Mouse (Mus musculus): ENCODE data around the gene Crybg2. TPM values are rescaled to one million over a fixed set of nuclear protein-coding genes. Genes with fewer than 3 reads are reported as not detected.

The Crybg2 gene
- 0.97 and 1.1 TPM in 2 replicates for polyA plus RNA-seq (2015; fragmentation: Nextera tagmentation; extraction: Ambion mirVana)

- no peak within 1 kb of the TSS for H3K9ac ChIP-seq (replicated peaks)
- H3K36me3 ChIP-seq: no peaks in the 10 kb centered on the region
- H3K4me3 ChIP-seq (replicated peaks): no peak within 1 kb of the TSS
- H3K4me2 ChIP-seq (replicated peaks): no peak within 1 kb of the TSS
- H3K27me3 ChIP-seq: peaks cover 15% of the 10 kb centered on the region
- WGBS: 49% methylated on average over 28 of the region's 28 CpGs
- H3K4me1 ChIP-seq (replicated peaks): no peaks in the 10 kb centered on the region
- no peak for ATAC-seq
- H3K27ac ChIP-seq: no peak within 1 kb of the TSS
- no peaks in the 10 kb centered on the region for H3K9me3 ChIP-seq
Measured at GRCm38 (mm10) chr4:134060135-134060865, at the start of gene Crybg2. TSS of gene Crybg2 (plus strand) at chr4:134060815.

- Histone ChIP-seq H3K9ac (replicated peaks) (no peak overlapping the region), H3K4me3 (replicated peaks) (no peak overlapping the region), H3K4me2 (replicated peaks) (no peak overlapping the region), H3K27ac (no peak overlapping the region), H3K9me3 (no peaks in the 10 kb centered on the region), H3K36me3 (no peaks in the 10 kb centered on the region), H3K27me3 (peaks cover 3% of the 10 kb centered on the region; the same call in 1 of the 2 replicates), H3K4me1 (replicated peaks) (peaks cover 25% of the 10 kb centered on the region)
- 5% methylated on average over 16 of the region's 16 CpGs for WGBS
- no peak for ATAC-seq
Measured at GRCm38 (mm10) chr4:134011450-134012414, 48.9 kb upstream of the Crybg2 start.

DNA sequence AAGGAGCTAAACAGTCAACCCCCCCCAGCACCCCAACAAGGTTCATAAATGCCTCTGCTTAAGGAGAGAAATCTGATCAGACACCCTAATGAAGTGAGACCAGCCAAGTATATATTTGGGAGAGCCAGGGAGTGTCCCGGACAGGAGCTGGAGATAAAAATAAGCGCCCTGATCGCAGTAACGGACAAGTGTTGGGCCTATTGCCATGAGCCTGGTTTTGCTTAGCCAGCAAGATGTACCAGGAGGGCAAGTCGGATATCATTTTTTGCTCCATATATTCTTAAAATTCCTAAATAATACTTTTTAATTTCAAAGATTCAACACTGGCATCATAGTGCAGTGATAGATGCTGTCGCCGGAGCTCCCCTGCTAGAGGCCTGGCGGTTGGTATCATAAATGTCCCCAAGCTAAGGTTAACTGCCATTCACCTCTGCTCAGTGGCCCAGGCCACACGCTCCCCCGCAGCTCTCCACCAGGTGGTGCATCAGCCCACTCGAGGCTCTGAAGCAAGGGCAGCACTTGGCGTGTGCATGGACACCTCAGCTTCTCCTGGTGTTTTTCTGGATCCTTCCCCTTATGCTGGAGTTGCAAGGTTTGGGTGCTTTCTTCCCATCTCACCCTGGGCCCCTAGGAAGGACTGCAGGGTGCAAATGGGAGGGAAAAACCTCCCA lies 47.6 kb upstream of the Crybg2 start:
- 49% methylated on average over 12 of the region's 12 CpGs for WGBS
- no peaks in the 10 kb centered on the region for H3K36me3 ChIP-seq
- H3K4me1 ChIP-seq (replicated peaks): peaks cover 38% of the 10 kb centered on the region
- no peaks in the 10 kb centered on the region for H3K9me3 ChIP-seq
- no peak overlapping the region for H3K4me3 ChIP-seq (replicated peaks)
- ATAC-seq: no peak
- peaks cover 11% of the 10 kb centered on the region; the same call in 1 of the 2 replicates for H3K27me3 ChIP-seq
- no peak overlapping the region for H3K27ac ChIP-seq
- no peak overlapping the region for H3K9ac ChIP-seq (replicated peaks)
- no peak overlapping the region for H3K4me2 ChIP-seq (replicated peaks)

DNA sequence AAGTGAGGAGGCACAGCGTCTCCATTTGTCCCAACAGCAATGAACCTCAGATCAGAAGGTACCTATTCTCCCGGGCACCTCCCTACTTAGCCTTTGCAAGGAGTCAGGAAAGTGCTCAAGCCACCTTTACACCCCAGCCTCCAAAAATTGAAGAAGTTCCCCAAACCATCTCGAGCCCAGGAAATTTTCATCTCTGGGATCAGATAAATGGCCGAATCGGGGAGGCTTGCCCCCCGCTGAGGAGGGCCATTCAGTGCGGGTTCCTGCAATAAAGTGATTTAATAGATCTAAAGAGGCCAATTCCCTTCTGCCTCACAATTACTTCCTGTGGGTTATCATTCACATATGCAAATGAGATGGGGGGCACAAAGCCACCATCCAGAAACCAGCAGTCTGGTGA lies 44.4 kb upstream of the Crybg2 start:
- WGBS: 3% methylated on average over 7 of the region's 7 CpGs
- H3K4me3 ChIP-seq (replicated peaks): peak overlapping the region; percentile 42; the same call in 1 of the 2 replicates
- no peak for ATAC-seq
- H3K27ac ChIP-seq: 0 out of 2 replicates have a peak overlapping the region, but pooled peaks have one; percentile 9
- no peaks in the 10 kb centered on the region for H3K36me3 ChIP-seq
- peak overlapping the region; percentile 67 for H3K4me2 ChIP-seq (replicated peaks)
- H3K4me1 ChIP-seq (replicated peaks): peaks cover 64% of the 10 kb centered on the region
- H3K9ac ChIP-seq (replicated peaks): no peak overlapping the region
- no peaks in the 10 kb centered on the region for H3K9me3 ChIP-seq
- peaks cover 19% of the 10 kb centered on the region; the same call in 1 of the 2 replicates for H3K27me3 ChIP-seq

DNA sequence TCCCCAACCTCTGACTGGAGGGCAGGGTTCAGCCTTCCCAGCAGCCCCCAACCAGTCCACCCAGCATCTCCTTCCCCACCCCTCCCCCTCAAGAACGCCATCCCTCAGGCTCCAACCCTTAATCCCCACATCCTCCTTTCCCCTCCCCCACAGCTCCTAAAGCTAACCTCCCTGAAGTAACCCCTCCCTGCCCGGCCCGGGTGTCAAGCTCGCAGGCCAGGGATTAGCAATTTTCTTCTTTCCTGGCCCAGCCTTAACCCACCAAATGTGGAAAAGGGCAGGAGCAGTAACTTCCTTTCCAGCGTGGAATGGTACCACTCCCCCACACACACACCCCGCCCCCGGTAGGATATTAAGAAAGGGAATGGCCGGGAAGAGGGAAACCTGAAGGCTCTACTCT lies 43.8 kb upstream of the Crybg2 start:
- H3K4me1 ChIP-seq (replicated peaks): peaks cover 59% of the 10 kb centered on the region
- 0% methylated on average over 8 of the region's 8 CpGs for WGBS
- H3K27ac ChIP-seq: peak overlapping the region; percentile 54; the same call in 1 of the 2 replicates
- H3K27me3 ChIP-seq: peaks cover 19% of the 10 kb centered on the region; the same call in 1 of the 2 replicates
- H3K4me3 ChIP-seq (replicated peaks): peak overlapping the region; percentile 42
- peak overlapping the region; percentile 67 for H3K4me2 ChIP-seq (replicated peaks)
- H3K9me3 ChIP-seq: no peaks in the 10 kb centered on the region
- ATAC-seq: no peak
- no peaks in the 10 kb centered on the region for H3K36me3 ChIP-seq
- peak overlapping the region; percentile 59; the same call in 1 of the 2 replicates for H3K9ac ChIP-seq (replicated peaks)

DNA sequence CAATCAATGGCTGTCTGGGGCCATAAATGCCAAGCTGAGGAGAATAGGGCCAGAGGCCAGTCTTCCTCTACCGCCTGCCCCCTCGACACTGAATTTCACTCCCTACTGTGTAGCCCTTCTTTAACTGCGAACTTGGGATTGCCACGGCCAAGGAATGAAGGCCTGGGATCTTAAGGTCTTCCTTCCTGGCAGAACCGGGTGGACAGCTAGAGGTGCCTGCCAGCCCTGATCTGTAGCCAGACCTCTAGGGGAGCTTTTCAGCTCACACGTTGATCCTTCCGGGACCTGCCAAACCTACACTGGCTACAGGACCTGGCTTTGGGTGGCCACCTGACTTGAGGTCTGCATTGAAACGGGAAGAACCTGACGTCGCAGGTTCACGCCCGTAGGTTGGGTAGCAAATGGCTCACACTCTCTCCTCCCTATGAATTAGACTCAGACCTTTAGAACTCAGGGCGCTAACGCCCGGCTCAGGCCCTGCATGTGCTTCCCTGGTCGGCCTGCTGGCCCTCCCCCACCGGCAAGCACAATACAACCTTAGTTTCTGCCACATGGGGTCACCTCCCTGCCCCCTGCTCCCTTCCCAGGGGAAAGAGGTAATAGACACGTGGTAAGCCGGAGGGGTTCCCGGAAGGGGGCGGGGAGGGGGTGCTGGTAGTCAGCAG lies 43.3 kb upstream of the Crybg2 start:
- Histone ChIP-seq H3K4me3 (replicated peaks) (peak overlapping the region; percentile 42), H3K36me3 (no peaks in the 10 kb centered on the region), H3K4me2 (replicated peaks) (peak overlapping the region; percentile 67), H3K9ac (replicated peaks) (peak overlapping the region; percentile 59), H3K9me3 (no peaks in the 10 kb centered on the region), H3K4me1 (replicated peaks) (peaks cover 54% of the 10 kb centered on the region), H3K27ac (peak overlapping the region; percentile 64), H3K27me3 (peaks cover 16% of the 10 kb centered on the region; the same call in 1 of the 2 replicates)
- ATAC-seq: 0 out of 2 replicates have a peak, but pooled peaks have one; percentile 5
- WGBS: 1% methylated on average over 21 of the region's 21 CpGs

GRCm38 (mm10) chr4:134018038-134018778 lies 42.4 kb upstream of the Crybg2 start:
- peak overlapping the region; percentile 59 for H3K9ac ChIP-seq (replicated peaks)
- H3K27me3 ChIP-seq: peaks cover 16% of the 10 kb centered on the region; the same call in 1 of the 2 replicates
- peak overlapping the region; percentile 42 for H3K4me3 ChIP-seq (replicated peaks)
- peak; percentile 18; the same call in 1 of the 2 replicates for ATAC-seq
- no peaks in the 10 kb centered on the region for H3K9me3 ChIP-seq
- H3K36me3 ChIP-seq: no peaks in the 10 kb centered on the region
- under 1% methylated on average over 45 of the region's 46 CpGs for WGBS
- peaks cover 51% of the 10 kb centered on the region for H3K4me1 ChIP-seq (replicated peaks)
- H3K27ac ChIP-seq: peak overlapping the region; percentile 64
- peak overlapping the region; percentile 67 for H3K4me2 ChIP-seq (replicated peaks)

GRCm38 (mm10) chr4:134018779-134019145 lies 41.9 kb upstream of the Crybg2 start, which contains the start of gene Lin28a:
TSS of gene Lin28a (minus strand) at chr4:134018841.
- no peak for ATAC-seq
- Histone ChIP-seq H3K36me3 (no peaks in the 10 kb centered on the region), H3K4me3 (replicated peaks) (peak within 1 kb of the TSS; percentile 42), H3K4me2 (replicated peaks) (peak within 1 kb of the TSS; percentile 67), H3K27ac (peak within 1 kb of the TSS; percentile 85), H3K9me3 (no peaks in the 10 kb centered on the region), H3K27me3 (peaks cover 16% of the 10 kb centered on the region; the same call in 1 of the 2 replicates), H3K4me1 (replicated peaks) (peaks cover 51% of the 10 kb centered on the region), H3K9ac (replicated peaks) (peak within 1 kb of the TSS; percentile 59)
- WGBS: 1% methylated on average over 9 of the region's 9 CpGs

GRCm38 (mm10) chr4:134019210-134019609 lies 41.4 kb upstream of the Crybg2 start:
- Histone ChIP-seq H3K4me3 (replicated peaks) (peak overlapping the region; percentile 42), H3K9me3 (no peaks in the 10 kb centered on the region), H3K4me2 (replicated peaks) (peak overlapping the region; percentile 67), H3K27ac (peak overlapping the region; percentile 85), H3K4me1 (replicated peaks) (peaks cover 51% of the 10 kb centered on the region), H3K36me3 (no peaks in the 10 kb centered on the region), H3K9ac (replicated peaks) (peak overlapping the region; percentile 47; the same call in 1 of the 2 replicates), H3K27me3 (peaks cover 16% of the 10 kb centered on the region; the same call in 1 of the 2 replicates)
- WGBS: 1% methylated on average over 9 of the region's 10 CpGs
- ATAC-seq: peak; percentile 37

GRCm38 (mm10) chr4:134019641-134020351 lies 40.8 kb upstream of the Crybg2 start:
- Histone ChIP-seq H3K4me2 (replicated peaks) (peak overlapping the region; percentile 67), H3K27me3 (peaks cover 16% of the 10 kb centered on the region; the same call in 1 of the 2 replicates), H3K4me1 (replicated peaks) (peaks cover 51% of the 10 kb centered on the region), H3K9me3 (no peaks in the 10 kb centered on the region), H3K27ac (peak overlapping the region; percentile 85), H3K4me3 (replicated peaks) (peak overlapping the region; percentile 42), H3K9ac (replicated peaks) (peak overlapping the region; percentile 47), H3K36me3 (no peaks in the 10 kb centered on the region)
- whole genome bisulfite sequencing: 1% methylated on average over 16 of the region's 16 CpGs
- ATAC-seq: peak; percentile 69

Measured in midbrain, embryonic 13.5 days (tissue).